Mouse (Mus musculus) retina, adult 2 months (tissue): ENCODE measurements at regions not wholly inside any gene's neighbourhood (a gene's known extent, or its start where the extent isn't known, plus 50 kb on each side); places are given as distances from the start of the nearest gene placed in this dataset.

Source experiments
- DNase-seq: peaks from one replicate; pipeline ENCODE4 v3.0.0-alpha.2; 2012; ENCODE audit warnings: low read depth, low spot score

DNA sequence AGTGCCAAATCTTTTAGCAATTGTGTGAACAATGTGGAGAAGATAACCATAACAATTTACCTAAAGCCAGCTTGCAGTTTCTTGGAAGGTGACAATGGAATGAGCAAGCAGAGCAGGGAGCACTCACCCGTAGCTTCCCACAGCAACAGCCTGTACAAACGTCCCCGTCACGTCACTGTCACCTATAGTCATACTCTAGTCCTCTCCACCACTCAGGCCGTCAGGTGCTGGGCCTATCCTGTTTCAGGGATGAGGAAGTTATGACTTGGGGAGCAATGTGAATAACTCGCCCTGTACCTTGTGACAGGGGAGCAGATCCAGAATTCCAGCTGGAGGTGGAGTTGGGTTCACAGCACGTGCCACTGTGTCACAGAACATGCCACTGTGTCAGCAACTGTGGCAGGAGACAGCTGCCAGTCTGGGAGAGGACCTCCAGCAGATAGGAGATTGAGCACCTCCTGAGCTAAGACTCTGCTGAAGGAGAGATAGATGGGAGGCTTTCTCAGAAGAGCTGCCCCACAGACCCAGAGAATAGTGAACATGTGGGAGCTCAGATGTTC lies 73.4 kb upstream of the Egln3 start:
- no peak for DNase-seq

GRCm38 (mm10) chr12:54273506-54273905 lies 69.8 kb upstream of the Egln3 start:
- DNase-seq = no peak

DNA sequence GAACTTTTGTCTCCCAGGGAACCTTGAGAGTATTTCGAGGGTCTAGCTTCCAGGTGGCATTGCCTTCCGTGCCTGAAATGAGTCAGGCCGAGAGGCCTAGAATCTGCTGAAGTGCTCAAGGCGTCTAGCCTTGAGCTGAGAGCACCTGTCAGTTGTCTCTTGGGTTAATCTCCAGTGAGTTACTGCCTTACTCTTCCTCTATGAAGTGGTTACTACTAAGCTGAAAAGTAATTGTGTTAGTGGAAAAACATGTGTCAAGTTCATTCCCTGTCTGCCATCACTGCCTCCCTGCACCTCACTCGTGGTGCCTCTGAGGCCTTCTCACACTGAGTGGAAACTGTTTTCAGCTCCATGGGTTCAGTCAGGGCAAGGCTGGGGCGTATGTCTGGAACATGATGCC lies 69.0 kb upstream of the Egln3 start:
- no peak for DNase-seq

- no peak for DNase-seq
These were observed 68.6 kb upstream of the Egln3 start for GRCm38 (mm10) chr12:54272226-54272625.

DNA sequence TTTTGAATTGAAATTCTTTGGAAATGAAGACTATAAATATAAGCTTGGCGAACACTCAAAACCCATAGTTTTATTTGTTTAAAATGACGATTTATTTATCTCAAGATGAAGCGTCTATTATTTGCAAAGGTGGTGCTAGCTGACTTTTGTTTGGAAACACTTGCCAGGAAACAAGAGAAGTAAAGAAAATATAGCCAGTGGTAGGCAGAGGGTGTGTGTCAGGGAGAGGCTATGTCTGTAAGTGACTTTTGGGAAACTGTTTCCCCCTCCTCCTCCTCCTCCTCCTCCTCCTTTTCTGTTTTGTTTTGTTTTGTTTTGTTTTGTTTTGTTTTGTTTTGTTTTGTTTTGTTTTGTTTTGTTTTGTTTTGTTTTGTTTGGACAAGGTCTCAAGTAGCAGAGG lies 62.2 kb upstream of the Egln3 start:
- no peak for DNase-seq

DNA sequence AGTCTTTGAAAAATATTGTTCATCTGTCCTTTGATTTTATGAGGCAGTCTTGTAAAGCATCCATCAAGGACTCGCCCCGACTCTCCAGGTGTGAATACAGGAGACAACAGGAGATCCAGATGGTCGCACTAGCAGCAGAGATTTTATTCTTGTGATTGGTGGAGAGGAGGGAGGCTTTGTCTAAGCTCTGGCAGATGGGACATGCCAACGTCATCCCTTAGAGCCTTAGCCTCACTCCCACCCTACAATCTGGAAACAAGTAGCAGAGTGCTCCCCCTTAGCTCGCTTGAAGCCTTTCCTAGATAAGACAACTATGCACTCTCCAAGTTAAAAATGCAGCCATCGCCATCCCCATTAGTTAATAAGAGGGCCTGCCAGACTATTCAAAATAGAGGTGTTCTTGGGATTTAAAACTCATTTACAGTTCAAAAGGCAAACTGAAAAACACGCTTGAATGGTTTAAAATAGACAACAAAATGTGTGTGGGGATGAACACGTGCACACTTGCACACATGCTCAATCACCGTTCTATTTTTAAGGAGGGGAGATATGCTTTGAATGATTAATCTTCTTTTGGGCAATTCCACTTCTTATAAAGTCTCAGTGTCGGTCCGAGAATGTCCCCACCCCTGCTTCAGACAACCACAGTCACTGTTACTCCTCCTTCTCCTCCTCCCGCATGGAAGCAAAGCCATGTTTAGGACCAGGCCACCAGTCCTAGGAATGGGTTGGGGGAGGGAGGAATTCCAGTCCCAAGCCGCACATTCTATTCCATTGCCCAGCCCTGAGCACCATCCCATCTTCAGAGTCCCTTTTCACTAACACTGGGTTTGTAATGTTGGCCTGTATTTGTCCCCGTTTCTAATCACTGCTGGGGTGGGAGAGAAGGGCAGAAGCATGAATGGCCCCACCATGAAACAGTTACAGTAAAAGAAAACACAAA lies 61.5 kb upstream of the Egln3 start:
- DNase-seq = no peak

DNA sequence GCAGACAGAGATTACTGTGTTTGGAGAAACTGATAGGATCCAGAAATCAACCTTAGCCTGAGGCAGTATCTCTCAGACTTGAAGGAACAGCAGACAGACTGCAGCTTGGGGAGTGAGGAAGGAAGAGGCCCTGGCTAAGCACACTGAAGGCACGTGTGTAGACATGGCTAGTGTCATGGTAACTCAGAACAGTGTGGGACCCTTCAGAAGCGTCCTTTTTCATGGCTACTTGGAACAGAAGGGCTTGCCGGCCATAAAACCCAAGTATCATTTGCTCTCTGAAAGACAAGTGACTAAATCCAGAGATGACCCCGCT lies 60.7 kb upstream of the Egln3 start:
- DNase-seq = no peak

- DNase-seq = no peak
These were observed 60.2 kb upstream of the Egln3 start for GRCm38 (mm10) chr12:54263733-54264417.

- DNase-seq = no peak
These were observed 58.8 kb upstream of the Egln3 start for GRCm38 (mm10) chr12:54262236-54263005.

DNA sequence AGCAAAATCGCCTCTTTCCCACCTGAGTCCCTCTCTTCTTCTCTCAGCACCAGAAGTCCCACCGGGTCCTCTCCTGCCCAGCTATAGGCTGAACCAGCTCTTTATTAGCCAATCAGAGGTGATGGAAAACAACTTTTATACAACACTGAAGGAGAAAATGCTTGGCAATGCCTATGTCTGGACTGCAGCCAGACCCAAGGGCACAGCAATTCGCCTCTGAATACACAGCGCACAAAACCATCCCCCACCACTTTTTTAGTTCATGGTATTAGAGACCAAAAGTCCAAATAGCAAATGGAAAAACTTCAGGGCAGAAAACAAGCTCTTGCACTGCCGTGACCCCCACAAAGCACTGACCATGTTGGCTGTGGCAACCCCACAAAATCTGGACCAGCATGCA lies 57.8 kb upstream of the Egln3 start:
- no peak for DNase-seq

DNA sequence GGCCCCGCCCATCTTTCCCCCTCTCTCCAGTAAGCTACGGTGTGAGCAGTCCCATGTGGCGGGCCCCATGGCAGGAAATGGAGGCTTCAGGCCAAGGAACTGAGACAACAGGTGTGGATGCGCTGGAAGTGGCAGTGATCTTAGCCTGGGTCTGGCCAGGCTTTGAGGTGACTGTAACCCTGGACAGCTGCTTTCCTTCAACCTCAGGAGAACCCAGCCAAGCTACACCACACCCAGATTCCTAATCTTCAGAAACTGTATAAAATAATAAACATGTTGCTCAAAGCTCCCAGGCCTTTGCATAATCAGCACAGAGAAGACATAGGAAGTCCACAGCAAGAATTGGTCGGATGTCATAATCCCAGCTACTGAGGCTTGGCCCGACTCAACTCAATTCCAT lies 56.8 kb upstream of the Egln3 start:
- no peak for DNase-seq

DNA sequence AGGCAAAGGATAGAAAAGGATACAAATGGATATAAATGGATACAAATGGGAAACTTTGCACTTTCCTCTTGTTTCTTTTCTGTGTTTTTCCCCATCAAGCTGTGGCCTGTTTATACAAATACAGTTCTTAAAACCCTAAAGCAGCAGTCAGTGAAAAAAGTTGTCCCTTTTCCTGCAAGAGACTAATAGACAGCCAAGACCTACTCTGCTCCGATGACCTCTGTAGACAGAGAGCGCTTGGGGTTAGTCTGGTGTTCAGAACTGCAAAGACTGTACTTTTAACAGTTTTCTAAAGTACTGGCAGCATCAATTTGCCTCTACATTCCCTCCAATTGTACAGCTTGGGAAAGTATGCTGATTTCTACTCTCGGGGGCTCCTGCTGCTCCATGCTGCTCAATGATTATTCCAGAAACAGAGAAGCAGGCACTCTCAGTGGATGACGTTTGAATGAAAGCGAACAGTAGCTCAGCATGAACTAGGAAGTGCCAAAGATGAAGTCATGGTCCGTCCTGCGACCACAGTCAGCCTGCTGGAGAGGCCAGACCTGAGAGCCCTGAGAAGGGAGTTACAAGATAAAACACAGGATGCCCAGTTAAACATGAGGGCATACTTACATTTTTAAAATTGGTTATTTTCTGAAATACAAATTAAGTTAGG lies 54.2 kb upstream of the Egln3 start:
- DNase-seq = no peak

DNA sequence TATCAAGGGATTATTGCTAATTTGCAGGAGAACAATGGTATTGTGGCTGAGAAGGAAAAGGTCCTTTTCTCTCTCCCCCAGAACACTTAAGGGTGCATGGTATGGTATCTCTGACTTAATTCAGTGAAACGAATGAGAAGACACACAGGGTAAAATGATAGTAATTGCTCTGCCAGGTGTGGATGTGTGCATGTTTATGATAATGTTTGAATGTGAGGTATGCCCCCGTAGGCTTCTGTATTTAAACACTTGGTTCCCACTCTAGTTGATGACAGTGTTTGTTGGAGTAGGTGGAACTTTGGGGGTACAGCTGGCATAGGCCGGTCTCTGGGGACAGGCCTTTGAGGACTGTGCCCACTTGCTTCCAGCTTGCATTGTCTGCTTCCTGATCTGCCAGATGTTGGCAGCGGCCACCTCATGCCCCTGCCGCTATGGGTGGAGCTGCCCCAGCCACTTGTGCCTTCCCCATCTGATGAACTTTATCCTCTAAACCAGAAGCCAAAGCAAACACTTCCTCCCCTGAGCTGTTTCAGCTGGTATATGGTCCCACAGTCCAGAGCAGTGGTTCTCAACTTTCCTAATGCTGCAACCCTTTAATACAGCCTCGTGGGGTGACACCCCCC lies 53.0 kb upstream of the Egln3 start:
- DNase-seq = no peak
